Mouse (Mus musculus) liver, adult 2 months (tissue): Measurements from ENCODE around the gene Rfc2.

Experiments used
- CTCF ChIP-seq: fragments of 200-500 bp; IDR thresholded peaks from 2 replicates; pipeline ENCODE4 v1.5.1; 2011; ENCODE audit warnings: low read depth, low read length, control low read depth
- POLR2A ChIP-seq: fragments of 200-500 bp; IDR thresholded peaks from 2 replicates; pipeline ENCODE4 v1.6.1; 2011; ENCODE audit warnings: low read length, control low read depth; ENCODE audit not compliant: insufficient read depth; ENCODE audit errors: extremely low read depth

DNA sequence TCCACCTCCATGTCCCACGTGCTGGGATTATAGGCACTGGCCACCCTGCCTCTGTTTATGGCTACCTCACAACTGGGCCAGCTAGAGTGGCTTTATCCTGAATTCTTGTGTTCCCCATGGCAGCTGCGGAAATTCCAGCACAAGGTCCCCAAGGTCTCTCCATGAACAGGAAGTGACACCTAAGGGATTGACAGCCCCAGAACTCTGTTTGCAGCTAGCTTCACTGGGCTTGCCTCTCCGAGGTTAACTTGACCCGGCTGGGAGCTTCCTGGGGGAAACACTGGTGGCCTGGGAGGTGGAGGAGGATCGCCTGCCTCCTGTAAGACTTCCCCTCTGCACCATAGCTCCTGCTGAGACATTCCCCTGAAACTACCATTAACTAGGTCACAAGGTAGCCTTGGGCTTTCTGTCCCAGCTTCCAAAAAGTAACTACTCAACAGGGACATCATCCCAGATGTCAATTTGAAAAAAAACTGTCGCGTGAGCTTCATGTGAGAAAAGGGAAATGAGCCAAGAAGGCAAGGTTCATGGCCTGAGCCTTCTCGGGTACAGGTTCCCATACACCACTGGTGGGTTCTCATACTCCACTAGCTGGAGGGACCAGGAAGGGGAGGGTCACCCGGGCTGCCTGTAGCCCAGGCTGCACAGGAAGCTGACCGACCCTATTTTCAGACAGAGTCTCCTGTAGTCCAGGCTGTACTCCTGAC lies 8.5 kb upstream of the Rfc2 start:
- TF ChIP-seq CTCF (no peak), POLR2A (no peak)
